Mouse (Mus musculus) spleen, postnatal 4 days (tissue): ENCODE data around the gene Anapc5.
A peak's percentile ranks its signal among the peaks of the same experiment; 100 is the strongest.

ENCODE experiments used
- DNase-seq, 2 experiments: peaks; one replicate each; pipeline ENCODE4 v3.0.0; 2022; ENCODE audit warnings: low spot score in 2 of 2

Anapc5 gene

GRCm38 (mm10) chr5:122769101-122769568, 52.0 kb downstream of the Anapc5 start:
- peak in 1 of 2 experiments; percentile 45 for DNase-seq

- DNase-seq = no peak
Measured at GRCm38 (mm10) chr5:122767283-122767682, 53.9 kb downstream of the Anapc5 start.

- peak in 1 of 2 experiments; percentile 44 for DNase-seq
Measured at GRCm38 (mm10) chr5:122764032-122764464, 57.1 kb downstream of the Anapc5 start.

GRCm38 (mm10) chr5:122763271-122764031, 57.7 kb downstream of the Anapc5 start:
- DNase-seq = no peak

- no peak for DNase-seq
Measured at GRCm38 (mm10) chr5:122756680-122757079, 64.5 kb downstream of the Anapc5 start.

GRCm38 (mm10) chr5:122756144-122756543, 65.0 kb downstream of the Anapc5 start:
- no peak for DNase-seq

GRCm38 (mm10) chr5:122755620-122756019, 65.5 kb downstream of the Anapc5 start:
- no peak for DNase-seq

GRCm38 (mm10) chr5:122754477-122754876, 66.7 kb downstream of the Anapc5 start:
- DNase-seq = no peak

- DNase-seq = no peak
Measured at GRCm38 (mm10) chr5:122747950-122748349, 73.2 kb downstream of the Anapc5 start.

- no peak for DNase-seq
Measured at GRCm38 (mm10) chr5:122743880-122744422, 77.2 kb downstream of the Anapc5 start.
